Mouse (Mus musculus): ENCODE results near the gene Gpatch11. TPM values are rescaled to one million over a fixed set of nuclear protein-coding genes. Genes with fewer than 3 reads are reported as not detected.
"Not testable (repeated sequence)": the region's sequence is repeated elsewhere in the genome, so short reads cannot be mapped to it uniquely, and the experiment has no call there.

Gene Gpatch11
- polyA plus RNA-seq (2012; rRNA removed), result 29.8 and 33.0 TPM in 2 replicates

DNA sequence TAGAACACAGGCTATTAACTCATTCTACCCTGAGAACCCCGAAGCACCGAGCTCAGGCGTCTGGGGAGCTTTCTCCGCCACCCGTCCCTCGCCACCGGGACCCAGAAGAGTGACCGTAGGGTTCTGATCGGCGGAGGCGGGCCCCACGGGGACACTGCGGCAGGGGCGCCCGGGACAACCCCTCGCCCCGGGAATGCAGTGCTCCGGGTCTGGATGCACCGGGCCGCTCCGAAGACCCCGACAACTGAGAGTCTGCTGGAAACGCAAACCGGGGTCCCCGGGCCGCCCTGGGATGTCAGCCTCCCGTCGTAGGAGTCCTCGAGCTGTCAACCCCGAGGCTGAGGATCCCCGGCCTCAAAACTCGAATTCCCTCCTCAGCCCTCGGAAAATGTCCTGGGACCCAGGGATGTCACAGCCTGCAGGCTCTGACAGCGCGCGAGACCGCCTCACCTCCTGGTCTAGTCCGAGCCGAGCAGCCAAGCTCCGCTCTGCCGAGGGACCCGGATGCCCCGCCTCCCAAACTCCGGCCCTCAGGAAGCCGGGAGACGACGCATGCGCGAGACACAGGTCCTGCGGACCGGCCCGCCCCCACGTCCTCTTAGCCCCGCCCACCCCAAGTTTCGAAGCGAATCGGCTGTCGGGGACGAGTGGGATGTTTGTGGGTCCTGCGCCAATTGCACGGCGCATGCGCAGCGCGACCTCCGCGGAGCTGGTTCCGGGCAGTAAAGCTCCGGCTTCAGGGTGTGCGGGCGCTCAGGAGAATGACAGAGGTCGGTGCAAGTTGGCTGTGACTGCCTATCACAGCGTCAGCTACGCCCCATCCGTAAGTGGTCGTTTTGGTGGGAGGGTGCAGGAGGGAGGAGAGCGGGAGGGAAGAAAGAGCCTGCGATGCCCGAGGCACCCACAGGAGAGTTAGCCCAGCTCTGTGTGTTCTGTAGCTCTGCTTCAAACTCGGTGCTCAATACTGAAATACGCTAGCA is at the start of gene Gpatch11, which contains the start of gene Heatr5b:
Gene Gpatch11, plus strand, starts transcription at position 712 of the 980 bp plus-strand sequence.
Gene Heatr5b, minus strand, starts transcription at position 509 of the 980 bp plus-strand sequence.
- DNase-seq (ENCODE audit: extremely low spot score in 1 of 2, low spot score in 1 of 2), result peak; percentile 93 to 99

DNA sequence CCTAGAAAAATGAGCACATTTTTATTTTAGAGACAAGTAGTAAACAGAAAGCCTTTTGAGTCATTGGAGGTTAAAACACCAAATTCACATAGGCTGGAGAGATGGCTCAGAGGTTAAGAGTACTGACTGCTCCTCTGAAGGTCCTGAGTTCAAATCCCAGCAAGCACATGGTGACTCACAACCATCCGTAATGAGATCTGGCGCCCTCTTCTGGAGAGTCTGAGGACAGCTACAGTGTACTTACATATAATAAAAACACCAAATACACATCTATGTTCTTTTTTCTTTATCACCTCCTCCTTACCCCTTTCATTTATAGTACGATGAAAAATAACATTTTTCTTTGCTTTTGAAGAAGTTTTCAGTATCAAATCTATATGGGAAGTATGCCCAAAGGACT is 47.1 kb upstream of the Gpatch11 start:
- not testable (repeated sequence) for DNase-seq (ENCODE audit: extremely low spot score in 1 of 2, low spot score in 1 of 2)

DNA sequence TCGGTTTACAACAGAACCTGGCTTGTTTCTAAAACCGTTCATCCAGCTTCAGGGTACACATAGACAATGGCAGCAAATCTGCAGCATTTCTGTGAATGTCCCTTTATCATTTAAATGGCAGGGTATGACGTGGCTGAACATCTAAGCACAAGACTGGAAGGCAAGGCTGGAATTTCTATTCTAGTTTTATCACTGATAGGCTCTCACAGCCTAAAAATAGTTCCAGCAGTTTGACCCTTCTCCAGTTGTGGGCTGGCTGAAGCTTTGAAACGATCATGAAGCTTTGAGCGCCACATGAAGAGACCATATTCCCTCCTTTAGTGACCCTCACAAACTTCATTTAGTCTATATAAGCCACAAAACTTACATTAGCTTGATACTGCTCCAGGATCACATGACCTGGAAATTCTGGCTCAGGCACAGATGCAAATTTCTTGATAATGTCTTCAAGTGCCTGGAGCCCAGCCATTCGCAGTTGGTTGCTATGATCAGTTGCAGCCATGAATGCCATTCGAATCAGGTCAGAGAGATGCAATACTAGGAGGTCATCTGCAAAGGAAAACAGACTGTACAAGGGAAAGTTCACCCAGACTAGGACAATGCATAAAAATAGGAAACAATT is 44.2 kb upstream of the Gpatch11 start:
- no peak for DNase-seq (ENCODE audit: extremely low spot score in 1 of 2, low spot score in 1 of 2)

DNA sequence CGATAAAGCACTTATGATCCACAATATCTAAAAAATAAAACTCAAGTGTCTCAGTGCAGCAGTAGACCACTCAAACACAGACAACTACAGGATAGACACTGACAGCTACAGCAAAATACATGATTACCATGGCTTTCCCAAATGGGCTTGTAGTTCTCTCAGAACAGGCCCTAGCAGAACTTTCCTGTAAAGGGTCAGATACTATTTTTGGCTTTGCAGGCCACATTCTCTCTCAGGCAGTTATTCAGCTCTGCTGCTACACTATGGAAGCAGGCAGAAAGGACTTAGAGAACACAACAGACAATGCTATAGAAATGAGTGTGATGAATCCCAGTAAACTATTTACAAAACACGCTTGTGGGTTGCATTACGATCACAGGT is 43.7 kb upstream of the Gpatch11 start:
- DNase-seq (ENCODE audit: extremely low spot score in 1 of 2, low spot score in 1 of 2), result no peak

DNA sequence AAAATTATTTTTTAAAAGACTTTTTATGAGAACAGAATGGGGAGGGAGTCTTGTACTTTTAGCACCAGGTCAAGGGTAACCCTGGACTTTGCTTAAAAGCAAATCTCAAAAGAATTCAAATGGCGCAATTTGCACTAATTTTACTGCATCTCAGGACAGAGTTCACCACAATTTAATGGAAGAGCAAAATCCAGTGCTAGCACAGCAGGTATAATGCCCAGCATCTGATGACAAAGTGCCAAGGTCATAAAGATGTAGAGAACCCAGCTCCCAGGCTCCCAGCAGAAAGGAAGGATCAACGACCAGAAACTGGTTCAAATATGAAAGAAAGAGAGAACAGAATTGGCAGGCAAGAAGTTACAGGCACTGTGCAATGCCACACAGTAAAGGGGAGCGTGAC is 43.2 kb upstream of the Gpatch11 start:
- no peak for DNase-seq (ENCODE audit: extremely low spot score in 1 of 2, low spot score in 1 of 2)

DNA sequence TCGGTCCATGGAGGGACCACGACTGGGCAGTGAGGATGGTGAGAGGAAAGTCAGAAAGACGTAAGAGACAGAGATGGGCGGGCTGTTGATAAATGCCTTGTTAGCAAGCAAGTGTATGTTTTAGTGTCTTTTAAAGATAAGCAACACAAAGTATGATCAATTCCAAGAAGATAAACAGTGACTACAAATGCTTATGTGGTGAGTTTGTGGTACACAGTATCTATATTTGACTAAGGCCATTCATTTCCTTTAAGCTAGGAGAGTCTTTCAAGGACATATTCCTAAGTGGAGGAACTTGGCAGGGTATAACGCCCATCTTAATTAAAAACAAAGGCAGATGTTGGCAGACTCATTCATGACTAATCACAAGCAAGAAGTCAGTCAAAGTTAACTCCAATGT is 41.0 kb upstream of the Gpatch11 start:
- DNase-seq (ENCODE audit: extremely low spot score in 1 of 2, low spot score in 1 of 2), result no peak

DNA sequence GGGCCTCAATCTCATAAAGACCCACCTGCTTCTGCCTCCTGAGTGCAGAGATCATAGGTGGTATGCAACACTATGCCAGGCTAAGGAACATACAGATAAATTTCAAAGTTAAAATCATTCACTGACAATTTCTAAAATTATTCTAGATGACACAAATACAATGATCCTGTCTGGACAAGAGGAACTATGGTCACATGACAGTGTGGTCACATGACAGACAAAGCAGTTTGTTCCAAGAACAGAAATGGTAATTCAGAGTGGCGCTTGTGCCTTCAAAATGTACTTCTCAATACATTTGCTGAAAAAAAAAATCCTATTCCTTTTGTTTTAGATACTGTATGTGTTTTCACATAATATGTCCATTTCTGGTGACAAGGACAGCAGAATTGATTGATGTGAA is 38.1 kb upstream of the Gpatch11 start:
- no peak for DNase-seq (ENCODE audit: extremely low spot score in 1 of 2, low spot score in 1 of 2)

DNA sequence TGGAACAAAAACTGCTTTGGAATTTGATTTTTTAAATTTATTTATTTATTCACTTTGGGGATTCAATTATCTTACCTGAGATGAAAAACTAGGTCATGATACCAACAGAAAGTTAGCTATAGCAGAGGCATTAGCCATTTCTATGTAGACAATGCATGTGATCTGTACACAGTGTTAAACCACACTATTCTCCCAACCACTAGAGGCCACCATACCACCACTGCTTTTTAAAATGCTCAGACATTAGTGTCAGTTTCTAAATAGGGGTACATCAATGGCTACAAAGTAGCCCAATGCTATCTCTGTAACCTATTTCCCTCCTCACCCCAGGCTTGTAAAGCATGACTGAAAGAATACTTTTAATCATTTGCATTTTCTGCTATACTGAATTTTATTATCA is 26.3 kb upstream of the Gpatch11 start:
- DNase-seq (ENCODE audit: extremely low spot score in 1 of 2, low spot score in 1 of 2), result peak in 1 of 2 experiments; percentile 10

DNA sequence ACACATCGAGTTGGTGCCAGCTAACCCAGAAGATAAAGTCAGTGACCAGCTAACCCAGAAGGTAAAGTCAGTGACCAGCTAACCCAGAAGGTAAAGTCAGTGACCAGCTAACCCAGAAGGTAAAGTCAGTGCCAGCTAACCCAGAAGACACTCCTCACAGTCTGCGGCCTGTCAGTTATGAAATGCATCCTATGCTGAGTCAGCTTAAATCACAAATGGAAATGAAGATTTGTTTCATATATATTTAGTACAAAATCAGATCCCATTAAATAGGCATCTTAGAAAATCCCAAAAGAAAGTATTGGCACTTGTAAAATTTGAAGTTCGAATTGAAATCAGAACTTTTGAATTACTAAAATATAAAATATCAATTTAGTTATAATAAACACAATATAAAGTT is 25.8 kb upstream of the Gpatch11 start:
- DNase-seq (ENCODE audit: extremely low spot score in 1 of 2, low spot score in 1 of 2), result no peak

DNA sequence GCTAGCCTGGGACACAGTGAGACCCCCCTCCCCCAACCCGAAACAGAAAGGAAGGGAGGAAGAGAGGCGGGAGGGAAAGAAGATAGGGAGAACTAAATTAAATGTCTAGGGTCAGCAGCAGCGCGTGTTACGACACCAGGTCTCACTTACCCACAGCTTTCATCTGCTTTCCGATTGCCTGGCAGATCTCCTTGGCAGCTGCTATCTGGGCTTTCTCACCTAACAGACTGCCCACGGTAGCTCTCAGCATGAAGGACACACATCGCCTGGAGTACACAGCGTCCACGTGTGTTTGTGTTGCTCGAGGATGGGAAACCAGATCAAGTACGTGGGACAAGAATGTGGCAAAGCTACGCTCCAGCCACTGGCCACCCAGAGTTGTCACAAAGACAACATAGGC is 11.0 kb upstream of the Gpatch11 start:
- DNase-seq (ENCODE audit: extremely low spot score in 1 of 2, low spot score in 1 of 2), result no peak

DNA sequence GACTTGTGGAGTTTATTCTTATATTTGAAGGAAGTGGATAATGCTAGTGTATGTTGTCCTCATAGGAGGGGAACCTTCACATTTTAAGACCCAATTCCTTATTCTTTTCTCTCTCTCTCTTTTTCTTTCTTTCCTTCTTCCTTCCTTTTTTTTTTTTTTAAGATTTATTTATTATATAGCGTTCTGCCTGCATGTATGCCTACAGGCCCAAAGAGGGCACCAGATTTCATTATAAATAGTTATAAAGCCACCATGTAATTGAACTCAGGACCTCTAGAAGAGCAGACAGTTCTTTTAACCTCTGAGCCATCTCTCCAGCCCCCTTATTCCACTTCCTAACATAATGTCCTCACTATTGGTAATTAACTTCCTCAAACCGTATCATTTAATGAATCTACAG is 689 bp downstream of the Gpatch11 start:
- DNase-seq (ENCODE audit: extremely low spot score in 1 of 2, low spot score in 1 of 2), result no peak

DNA sequence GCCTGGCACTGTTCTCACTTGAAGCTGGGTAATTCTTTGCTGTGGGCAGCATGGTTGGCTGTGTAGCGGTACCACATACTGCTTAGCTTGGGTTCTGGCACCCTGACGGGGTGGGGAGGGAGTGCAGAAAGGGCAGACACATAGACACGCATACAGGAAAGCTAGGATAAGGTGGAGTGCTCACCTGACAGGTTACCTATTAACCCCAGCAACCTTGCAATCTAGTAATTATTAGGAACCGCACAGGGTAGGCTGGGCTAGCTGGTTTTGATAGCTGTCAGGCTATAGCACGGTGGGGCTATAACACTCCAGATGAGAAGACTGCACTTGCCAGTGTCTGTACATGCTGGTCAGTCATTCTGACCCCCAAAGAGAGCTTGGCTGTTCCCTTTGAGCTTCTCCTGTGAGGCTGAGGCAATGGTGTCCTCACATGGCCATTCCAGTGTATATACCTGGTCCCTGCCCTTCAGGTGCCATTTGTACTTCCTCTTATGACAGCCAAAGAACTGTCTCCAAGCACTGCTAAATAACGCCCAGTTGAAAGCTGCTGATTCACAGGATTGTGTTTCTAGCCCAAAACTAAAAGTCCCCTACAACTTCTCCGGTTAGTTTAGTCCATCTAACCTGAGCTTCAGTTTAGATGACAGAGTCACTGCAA is 7.0 kb downstream of the Gpatch11 start:
- no peak for DNase-seq (ENCODE audit: extremely low spot score in 1 of 2, low spot score in 1 of 2)

DNA sequence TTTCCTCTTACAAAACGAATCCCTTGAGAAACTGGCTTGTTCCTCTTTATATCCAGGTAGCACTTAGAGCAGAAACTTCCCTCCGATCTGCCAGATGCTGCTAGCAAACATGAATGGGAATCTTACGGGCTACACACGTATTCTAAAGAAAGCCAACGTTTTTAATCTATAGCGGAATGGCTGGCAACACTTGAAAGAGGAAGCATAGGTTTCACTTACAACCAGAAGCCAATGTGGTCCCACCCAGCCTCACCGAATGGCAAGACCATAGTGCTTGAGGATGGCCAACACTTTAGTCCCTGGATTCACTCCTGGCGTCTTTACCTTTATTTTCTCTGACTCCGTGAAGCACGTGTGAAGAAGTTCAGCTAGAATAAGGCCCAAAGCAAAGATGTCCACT is 20.9 kb downstream of the Gpatch11 start:
- no peak for DNase-seq (ENCODE audit: extremely low spot score in 1 of 2, low spot score in 1 of 2)

DNA sequence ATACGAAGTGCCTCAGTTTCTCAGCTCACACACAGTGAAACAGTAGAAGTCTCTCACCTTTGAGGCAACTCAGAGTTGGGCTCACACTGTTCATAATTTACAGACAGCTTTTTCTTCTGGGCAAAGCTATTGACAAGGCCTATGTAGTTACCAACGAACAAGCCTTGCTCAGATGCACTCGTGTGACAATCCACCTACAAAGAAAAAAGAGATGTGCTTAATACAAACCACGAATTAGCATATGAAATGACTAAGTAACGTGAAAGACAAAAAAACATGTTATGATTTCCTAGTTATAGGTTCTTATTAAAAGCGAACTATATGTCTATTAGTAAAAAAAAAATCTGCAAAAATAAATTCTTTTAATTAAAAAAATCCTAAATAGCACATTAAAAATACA is 38.5 kb downstream of the Gpatch11 start:
- DNase-seq (ENCODE audit: extremely low spot score in 1 of 2, low spot score in 1 of 2), result no peak

DNA sequence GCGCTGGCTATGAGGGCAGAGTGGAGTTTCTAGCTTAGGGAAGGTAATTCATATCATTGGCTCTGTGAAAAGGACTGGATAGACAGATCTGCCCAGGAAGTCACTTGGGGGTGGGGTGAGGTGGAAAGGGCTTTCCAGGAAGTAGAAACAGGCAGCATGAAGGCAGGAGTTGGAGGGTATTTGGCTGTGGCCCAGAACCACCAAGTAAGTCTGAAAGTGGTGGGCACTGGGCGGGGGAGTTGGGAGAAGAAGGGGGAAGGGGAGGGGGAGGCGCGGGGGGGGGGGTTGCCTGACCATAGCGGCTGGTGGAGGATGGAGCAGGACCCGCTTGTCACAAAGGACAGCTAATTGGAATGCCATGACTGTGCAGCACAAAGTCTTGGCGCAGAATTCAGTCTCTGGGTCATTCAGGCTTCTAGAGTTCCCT is 46.5 kb downstream of the Gpatch11 start:
- DNase-seq (ENCODE audit: extremely low spot score in 1 of 2, low spot score in 1 of 2), result no peak

DNA sequence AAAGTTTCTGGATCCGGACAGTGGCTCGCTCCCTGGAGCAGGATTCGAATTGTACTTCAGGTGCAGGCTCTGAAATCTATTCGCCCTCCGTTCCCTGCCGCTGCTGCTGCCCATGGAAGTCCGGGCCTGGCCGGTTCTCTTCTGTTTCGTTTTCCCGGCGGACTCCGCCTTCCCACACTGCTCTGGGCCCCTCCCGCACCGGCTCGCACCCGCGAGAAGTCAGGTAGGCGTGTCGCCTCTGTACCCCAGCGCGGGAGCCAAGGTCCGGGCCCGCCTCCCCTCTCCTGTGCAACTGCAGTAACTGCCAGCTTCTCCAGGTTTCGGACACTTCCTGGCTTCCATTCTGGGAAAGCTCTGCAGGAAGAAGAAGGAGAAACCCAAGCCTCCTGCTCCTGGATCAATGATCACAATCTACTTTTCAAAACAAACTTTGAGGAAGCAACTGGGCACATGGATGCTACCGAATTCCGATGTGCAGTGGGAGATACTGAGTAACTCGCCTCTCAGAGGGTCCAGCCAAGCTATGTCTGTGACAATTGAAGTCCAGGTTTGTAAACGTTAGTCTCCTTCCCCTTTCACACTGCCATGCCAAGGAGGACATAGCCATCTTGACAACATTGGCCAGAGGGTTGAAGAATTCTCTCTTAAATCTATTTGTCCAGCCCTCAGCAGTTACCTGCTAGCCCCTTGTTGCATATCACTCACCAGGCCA is 47.2 kb downstream of the Gpatch11 start, which contains the start of gene Eif2ak2:
Gene Eif2ak2, minus strand, starts transcription at position 173 of the 712 bp plus-strand sequence.
- peak; percentile 11 to 53 for DNase-seq (ENCODE audit: extremely low spot score in 1 of 2, low spot score in 1 of 2)

DNA sequence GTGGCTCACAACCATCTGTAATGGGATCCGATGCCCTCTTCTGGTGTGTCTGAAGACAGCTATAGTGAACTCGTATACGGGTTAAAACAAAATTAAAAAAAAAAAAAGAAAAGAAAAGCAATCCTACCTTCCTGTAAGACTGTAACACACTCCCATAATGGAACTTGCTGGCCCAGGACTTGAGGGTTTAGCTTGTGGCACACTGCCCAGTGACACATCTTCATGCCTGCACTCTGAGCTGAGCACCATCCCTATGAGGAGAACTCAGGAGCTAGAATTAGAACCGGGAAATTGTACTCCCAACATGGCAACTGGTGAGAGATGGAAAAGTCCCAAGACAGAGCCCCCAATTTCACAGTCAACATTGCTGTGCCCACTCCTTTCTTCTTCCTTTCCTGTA is 47.9 kb downstream of the Gpatch11 start:
- no peak for DNase-seq (ENCODE audit: extremely low spot score in 1 of 2, low spot score in 1 of 2)

DNA sequence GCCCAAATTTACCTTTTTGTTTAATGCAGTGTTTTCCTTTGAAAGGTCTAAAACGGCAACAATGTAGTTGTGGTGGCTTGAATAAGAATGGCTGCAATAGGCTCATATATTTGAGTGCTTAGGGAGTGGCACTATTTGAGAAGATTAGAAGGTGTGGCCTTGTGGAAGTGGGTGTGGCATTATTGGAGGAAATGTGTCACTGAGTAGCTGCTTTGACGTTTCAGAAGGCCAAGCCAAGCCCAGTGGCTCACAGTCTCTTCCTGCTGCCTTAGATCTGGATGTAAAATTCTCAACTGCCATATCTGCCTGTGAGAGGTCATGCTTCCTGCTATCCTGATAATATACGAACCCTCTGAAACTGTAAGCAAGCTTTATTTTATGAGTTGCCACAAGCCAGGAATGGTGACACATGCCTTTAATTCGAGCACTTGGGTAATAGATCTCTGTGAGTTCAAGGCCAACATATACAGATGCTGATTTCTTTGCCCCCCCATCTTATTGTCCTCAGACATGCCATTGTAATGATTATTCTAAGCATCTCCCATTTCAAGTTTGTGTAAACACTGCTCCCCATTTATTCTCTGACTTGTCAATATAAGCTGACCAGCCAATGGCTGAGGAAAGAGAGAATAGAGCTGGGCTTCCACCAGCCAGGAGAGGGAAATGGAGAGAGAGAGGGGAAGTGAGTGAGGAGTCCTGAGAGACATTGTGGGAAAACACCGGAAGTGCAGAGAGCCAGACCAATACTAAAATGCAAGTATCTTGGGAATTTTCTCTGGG is 50.1 kb downstream of the Gpatch11 start:
- DNase-seq (ENCODE audit: extremely low spot score in 1 of 2, low spot score in 1 of 2), result no peak

DNA sequence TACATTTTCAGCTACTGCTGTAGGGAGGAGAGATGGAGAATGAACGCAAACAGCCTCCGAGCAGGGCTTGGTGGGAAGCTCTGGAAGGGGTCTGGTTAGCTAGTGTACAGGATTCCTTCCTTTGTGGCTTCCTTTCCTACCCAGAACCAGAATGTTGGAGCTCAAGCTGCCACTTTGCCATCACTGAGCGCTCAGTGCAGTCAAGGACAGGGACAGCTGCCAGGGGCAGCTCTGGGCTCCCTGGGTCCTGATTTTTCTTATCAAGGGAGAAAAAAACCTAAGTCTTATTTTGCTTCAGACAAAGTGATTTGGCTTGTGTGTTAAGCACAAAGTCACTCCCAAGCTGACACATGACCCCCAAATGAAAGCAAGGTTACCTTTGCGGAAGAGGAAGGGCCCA is 53.2 kb downstream of the Gpatch11 start:
- no peak for DNase-seq (ENCODE audit: extremely low spot score in 1 of 2, low spot score in 1 of 2)

DNA sequence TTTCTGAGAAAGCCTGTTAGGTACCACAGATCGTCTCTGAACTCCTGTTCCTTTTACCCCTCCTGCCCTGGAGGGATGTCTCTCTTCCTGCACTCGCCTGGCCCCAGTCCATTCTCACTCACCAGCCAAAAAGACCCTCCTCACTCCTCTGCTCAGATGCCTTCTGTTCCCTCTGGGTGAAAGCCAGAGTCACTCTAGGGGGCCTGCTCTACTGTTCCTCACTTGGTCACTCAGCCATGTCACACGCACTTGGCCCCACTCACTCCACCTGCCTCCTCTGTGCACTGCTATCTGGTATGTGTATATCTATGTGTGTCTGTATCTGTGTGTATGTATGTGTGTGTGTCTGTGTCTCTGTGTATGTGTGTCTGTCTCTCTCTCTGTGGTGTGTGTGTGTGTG is 53.8 kb downstream of the Gpatch11 start:
- no peak for DNase-seq (ENCODE audit: extremely low spot score in 1 of 2, low spot score in 1 of 2)

All from frontal cortex, adult 2 months (tissue).